Mouse (Mus musculus): ENCODE results near the gene Tbc1d13.
"Not testable (repeated sequence)": the region's sequence is repeated elsewhere in the genome, so short reads cannot be mapped to it uniquely, and the experiment has no call there.

Gene Tbc1d13

GRCm38 (mm10) chr2:30177700-30178675 is 44.4 kb downstream of the Tbc1d13 start, which contains the start of gene Spout1:
Spout1 (minus strand) TSS chr2:30178459.
- peak; percentile 89 to 97 for DNase-seq (ENCODE audit: low spot score in 2 of 2)

- DNase-seq (ENCODE audit: low spot score in 2 of 2), result not testable (repeated sequence)
Measured at GRCm38 (mm10) chr2:30178711-30179110, 45.2 kb downstream of the Tbc1d13 start.

DNA sequence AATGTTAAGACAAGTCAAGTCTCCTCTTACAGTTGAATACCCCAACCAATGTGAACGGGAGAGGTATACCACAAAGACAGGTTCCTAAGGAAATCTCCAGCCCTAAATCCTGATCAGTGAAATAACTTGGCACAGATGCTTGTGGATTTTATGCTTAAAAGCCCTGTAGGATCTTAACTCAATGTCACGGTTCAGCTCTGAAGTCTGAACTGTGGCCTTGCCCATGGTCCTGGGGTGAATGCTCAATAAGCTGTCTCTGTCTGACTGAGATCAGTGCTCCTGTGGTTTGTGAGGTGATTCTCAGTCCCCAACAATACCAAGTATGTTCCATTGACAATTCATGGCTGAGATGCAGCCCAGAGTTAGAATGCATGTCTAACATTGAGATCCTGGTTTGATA is 48.9 kb downstream of the Tbc1d13 start:
- DNase-seq (ENCODE audit: low spot score in 2 of 2), result no peak

DNA sequence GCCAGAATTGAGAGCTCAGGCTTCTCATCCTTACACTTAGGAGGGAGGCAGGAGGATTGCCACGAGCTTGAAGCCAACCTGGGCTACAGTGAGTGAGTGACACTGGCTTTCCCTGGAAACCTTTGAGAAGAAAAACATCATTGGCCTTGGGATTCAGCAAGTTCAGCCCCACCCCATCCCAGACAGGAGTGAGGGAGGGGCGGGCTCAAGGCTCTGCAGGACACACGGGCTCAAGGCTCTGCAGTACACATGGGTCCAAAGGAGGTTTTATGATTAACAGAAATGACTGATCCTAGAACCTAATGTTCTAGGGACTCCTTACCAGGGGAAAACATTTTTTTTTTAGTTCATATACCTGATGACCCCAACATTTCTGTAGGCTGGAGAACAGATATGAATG is 50.2 kb downstream of the Tbc1d13 start:
- DNase-seq (ENCODE audit: low spot score in 2 of 2), result no peak

DNA sequence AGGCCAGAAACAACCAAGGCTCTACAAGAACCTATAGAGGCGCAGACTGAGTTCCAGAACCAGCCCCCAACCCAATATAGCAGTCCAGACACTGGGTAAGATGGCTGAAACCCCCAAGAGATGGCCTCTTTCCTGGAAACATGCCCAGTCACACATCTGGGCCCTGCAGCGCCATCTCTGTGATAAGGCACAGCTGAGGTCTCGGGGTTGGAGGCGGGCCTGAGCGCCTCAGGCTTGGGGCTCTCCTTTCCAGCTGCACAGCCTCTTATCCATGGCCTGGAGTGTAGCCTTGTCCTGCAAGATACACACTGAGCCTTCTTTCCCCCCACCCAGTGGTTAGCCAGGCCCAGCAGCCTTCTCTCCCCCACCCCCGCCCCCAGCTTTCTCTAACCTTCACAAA is 51.7 kb downstream of the Tbc1d13 start:
- DNase-seq (ENCODE audit: low spot score in 2 of 2), result no peak

DNA sequence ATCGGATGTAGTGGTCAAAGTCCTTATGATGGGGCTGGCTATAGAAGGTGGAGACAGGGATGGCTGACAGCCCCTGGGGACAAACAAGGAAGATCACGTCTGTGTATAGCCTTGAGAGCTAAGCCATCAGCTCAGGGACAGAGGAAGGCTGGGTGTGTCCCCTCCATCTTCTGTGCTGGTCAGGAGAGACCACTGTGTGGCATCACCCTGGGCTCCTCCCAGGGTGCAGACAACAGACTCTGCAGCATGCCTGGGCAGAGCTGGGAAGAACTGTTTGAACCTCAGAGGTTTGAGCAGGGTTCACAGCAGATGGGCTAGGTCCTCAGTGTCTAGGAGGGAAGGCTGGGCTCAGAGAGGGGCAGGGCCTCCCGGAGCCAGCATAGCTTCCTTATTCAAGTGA is 52.1 kb downstream of the Tbc1d13 start:
- DNase-seq (ENCODE audit: low spot score in 2 of 2), result no peak

- no peak for DNase-seq (ENCODE audit: low spot score in 2 of 2)
Measured at GRCm38 (mm10) chr2:30191790-30192580, 58.4 kb downstream of the Tbc1d13 start.

- DNase-seq (ENCODE audit: low spot score in 2 of 2), result no peak
Measured at GRCm38 (mm10) chr2:30194656-30195055, 61.1 kb downstream of the Tbc1d13 start.

GRCm38 (mm10) chr2:30198021-30198420 is 64.5 kb downstream of the Tbc1d13 start:
- no peak for DNase-seq (ENCODE audit: low spot score in 2 of 2)

- DNase-seq (ENCODE audit: low spot score in 2 of 2), result no peak
Measured at GRCm38 (mm10) chr2:30199984-30200383, 66.4 kb downstream of the Tbc1d13 start.

- no peak for DNase-seq (ENCODE audit: low spot score in 2 of 2)
Measured at GRCm38 (mm10) chr2:30200388-30200925, 66.9 kb downstream of the Tbc1d13 start.
